Mouse (Mus musculus) embryo, embryonic 11 days (tissue): ENCODE results near the gene Crlf3.
"Not testable (repeated sequence)": the region's sequence is repeated elsewhere in the genome, so short reads cannot be mapped to it uniquely, and the experiment has no call there.

Experiments
- DNase-seq: peaks from one replicate; pipeline ENCODE4 v3.0.0-alpha.2; 2015

The Crlf3 gene

DNA sequence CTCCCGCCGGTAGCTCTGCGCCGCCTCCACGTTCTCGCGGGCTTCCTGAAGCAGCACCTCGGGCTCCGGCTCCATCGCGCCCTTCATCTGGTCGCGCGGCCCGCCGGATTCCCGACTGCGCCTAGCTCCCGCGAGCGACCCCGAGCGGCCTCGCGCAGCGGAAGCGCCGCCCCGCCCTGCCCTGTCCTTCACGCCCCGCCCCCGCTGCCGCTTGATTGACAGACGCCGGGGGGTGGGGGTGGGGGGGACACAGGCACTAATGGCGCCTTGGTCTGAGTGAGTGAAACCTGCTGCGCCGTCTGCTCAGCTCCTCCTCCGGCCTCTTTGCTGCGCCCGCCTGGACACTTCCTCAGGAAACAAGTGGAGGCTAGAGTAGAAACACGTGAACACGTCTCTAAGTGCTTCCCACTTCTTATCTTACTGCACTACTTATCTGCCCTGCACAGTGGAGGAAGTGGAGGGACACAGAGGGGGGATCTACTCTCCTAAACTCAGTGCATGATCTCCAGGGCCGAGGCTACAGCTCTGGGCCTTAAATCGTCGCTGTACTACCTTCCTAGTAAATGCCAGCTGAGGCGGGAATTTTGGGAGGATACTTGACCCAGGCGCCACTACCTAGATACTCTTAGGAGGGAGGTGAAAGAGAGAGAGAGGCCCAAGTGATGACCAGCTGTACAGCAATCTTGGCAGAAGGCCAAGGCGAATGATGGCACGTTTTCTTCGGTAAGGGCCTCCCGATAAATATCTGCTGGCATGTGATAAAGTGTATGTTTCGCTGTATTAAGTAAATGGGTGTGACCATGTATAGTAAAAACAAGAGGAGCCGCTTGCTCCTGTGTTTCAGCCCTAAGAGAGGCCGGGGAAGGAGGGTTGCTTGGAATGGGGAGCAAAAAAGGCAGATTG, at the start of gene Crlf3:
TSS of gene Crlf3 (minus strand) at position 166 of the 903 bp plus-strand sequence.
- peak; percentile 97 for DNase-seq

DNA sequence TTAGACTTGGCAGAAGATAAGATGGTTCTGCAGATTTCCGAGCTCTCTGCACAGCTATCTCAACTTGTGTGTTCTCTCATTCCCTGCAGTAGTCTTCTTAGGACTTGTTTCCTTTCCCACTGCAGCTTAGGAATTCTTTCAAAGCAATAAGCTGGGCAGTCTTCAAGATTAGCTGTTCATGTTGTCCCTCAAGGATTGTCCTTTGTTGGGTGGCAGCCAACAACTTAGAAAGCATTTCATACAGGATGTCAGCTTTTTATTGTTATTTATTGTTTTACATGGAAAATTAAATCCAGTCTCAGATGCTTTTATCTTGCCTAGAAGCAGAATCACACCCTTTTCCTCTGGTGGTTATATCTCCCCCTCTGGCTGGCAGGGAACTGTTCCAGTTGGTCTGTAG, 35.6 kb upstream of the Crlf3 start:
- no peak for DNase-seq

DNA sequence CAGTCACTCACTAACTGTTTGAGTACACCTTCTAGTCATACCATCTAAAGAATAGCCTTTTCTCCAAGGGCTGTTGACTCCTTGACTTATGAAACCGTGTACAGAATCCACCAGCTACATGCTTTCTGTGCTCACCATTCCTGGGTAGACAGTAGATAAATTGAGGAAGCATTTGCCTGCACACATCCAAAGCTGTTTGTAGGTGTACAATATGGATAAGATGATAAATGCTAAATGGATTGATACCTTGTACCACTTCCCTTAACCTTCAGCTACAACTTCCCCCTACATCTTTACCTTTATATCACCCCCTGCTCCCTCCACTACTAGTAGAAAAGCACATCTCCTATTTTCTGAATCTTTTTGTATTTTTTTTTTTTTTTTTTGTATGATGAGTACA, 23.6 kb upstream of the Crlf3 start:
- no peak for DNase-seq

DNA sequence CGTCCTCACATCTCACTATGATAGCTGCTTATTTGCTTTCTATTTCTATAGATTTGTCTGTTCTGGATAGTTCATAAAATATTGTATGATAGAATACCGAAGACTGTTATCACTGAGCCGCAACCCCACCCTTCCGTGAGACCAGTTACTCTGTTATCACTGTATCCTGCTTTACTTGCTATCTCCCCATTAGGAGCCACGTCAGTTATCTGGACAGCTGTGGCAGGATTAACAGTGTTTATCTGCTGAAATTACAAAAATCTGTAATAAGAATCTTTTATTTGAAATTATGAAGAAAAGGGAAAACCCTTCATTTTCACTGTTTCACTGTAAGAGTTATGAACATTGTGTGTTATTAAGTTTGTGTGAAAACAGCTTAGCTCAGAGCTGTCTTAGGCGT, 20.5 kb upstream of the Crlf3 start:
- no peak for DNase-seq

DNA sequence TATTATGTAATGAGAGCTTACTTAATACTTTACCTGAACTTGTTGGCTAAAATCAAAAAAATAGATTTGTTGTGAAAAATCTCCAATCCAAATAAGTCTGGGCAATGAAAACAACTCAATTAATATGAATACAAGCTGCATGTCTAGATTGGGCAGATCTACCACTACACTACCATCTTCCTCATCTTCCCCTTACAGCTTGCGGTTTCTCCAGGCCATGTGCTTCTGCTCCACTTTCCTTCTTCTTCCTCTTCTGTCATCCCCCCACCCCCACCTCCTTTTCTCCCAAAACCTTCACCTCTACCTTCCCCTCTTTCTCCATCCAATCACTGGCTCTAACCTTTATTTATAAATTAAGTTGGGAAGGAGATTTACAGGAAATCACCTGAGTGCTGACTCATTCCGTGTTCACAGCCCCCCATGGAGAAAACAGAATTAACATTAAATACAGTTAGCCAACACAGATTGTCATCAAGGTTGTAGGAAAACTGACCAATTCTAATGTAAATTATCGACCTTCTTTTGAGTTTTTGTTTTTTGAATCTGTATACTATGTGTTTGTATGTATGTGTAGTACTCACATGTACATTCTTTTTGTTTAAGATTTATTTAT, 17.8 kb upstream of the Crlf3 start:
- DNase-seq, result no peak

DNA sequence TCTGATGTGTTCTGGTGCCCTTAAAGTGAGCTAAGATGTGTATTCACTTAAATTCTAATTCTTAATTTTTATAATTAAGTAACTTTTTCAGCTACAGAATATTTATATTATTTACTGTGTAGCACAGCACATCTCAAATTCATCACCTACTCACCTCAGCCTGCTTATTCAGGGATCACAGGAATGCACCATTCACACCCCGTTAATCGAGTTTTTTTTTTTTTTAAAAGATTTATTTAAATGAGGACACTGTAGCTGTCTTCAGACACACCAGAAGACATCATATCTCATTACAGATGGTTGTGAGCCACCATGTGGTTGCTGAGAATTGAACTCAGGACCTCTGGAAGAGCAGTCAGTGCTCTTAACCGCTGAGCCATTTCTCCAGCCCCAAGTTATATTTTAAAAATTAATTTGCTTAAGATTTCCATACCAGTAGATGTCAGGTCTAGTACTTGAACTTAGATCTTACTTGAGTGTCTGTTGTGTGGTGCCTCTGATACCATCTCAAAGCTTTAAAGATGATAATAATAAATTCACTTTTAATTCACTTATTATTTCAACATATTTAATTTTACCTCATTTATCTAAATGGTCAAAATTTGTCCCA, 9.9 kb upstream of the Crlf3 start:
- no peak for DNase-seq

DNA sequence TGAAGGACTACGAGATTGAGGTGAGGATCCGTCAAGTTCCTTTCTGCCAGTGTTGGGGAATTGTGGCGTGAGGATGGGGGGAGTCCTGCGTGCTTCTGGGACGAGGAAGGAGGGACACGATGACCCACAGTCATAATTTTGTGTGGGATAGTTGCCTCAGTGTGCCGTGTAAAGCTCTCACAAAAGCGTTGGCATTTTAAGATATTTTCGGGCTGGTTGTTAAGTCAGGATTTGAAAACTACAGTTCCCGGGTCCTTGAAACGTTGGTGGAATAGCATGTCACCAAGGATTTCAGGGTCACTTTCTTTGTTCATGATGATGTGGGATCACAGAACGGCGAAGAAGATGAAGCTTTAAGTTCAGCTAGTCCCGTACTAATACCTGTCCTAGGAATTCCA, 9.0 kb upstream of the Crlf3 start:
- DNase-seq, result no peak

DNA sequence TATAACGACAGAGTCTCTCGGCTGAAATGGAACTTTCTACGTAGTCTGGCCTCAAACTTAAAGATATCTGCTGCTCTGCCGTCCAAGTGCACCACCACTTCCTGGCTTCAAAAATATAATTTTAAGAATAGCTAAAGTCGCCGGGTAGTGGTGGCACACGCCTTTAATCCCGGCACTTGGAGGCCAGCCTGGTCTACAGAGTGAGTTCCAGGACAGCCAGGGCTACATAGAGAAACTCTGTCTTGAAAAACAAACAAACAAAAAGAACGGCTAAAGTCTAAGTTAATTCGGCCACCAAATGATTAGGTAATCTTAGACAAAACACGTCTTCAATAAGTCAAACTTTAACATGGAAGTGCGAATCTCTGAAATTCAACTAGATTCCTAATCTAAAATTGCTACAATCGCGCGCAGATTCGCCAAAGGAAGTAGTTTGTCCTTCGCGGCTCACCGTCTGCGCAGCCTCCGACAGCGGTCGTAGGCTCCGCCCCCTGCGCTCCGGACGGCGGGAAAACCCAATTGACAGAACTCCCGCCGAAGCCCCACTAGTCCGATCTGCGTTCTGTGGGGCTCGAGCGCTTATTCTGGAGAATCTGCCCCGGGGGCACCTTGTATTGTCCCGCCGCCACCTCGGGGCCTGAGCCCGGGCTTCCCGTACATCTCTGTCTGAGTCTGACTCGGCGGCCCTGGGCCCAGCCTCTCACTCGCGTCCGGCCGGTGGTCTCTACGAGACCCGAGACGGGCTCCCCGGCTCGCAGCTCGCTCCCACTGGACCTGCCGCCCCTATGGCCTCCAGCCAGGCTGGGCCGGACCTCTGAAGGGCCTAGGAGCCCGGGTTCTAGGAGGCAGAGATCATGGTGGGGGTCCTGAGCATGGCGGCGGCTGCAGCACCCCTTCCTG, 8.4 kb upstream of the Crlf3 start, which contains the start of gene Atad5:
TSS of gene Atad5 (plus strand) at position 484 of the 900 bp plus-strand sequence.
- peak; percentile 94 for DNase-seq

DNA sequence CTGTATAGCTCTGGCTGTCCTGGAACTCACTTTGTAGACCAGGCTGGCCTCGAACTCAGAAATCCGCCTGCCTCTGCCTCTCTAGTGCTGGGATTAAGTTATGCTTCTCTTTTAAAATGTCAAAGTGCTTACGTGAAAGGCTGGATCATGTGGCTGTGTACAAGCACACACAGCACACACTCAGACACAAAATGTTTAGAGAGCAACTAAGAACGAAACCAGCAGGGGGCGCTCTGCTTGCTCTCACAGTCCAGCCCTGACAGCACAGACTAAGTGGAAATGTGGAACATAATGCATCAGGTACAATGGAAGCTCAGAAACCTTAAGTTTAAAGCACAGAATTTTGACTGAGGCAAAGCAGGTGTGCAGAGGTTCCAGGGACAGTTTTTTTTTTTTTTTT, 6.1 kb upstream of the Crlf3 start:
- peak; percentile 89 for DNase-seq

DNA sequence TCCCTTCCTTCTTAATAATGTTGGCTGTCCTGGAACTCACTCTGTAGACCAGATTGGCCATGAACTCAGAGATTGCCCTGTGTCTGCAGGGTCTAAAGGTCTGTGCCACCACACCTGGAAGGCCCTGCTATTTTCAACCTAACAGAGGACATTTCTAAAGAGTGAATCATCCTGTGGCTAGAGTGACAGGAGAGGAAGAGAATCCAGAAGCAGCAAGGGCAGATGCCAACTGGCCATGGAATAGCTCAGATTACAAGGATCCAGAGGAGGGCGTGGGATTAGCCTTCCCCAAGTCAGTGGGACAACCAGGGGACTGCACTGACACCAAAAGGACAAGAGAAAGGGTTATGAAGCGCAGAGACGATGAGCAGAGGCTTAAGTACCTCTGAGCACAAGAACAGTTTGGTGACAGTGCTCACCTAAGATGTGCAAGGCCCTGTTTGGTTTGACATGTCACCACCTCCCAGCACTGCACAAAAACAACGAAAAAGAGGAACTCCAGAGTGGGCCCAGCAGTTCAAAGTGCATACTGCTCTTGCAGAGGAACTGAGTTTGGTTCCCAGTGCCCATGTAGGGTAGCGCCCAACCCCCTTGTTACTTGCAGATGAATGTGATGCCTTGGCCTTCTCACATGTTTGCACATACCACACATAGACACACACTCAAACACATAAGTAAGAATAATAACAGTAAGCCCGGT, 4.7 kb upstream of the Crlf3 start:
- DNase-seq, result no peak

DNA sequence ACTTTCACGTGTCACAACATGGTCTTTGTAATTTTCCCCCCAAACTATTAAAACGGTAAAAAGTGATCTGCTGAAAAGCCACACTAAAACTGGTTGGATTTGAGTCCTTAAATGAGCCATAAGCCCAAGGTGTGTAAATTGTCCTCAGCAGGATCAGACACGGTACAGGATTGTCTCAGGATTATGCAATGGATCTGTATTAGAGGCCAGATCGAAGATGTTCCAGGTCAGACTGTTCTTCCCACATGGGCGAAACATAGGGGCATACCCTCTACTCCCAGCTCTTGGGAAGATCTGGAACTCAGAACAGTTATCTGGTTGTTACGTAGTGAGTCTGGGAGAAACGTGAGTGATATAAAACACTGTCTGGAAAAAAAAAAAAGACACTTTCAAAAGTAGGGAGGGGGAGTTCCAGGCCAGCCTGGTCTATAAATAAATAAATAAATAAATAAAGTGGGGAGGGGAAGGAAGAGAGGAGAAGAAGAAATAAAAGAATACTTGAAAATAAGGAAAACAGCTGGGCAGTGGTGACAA, 1.1 kb upstream of the Crlf3 start:
- DNase-seq, result no peak

DNA sequence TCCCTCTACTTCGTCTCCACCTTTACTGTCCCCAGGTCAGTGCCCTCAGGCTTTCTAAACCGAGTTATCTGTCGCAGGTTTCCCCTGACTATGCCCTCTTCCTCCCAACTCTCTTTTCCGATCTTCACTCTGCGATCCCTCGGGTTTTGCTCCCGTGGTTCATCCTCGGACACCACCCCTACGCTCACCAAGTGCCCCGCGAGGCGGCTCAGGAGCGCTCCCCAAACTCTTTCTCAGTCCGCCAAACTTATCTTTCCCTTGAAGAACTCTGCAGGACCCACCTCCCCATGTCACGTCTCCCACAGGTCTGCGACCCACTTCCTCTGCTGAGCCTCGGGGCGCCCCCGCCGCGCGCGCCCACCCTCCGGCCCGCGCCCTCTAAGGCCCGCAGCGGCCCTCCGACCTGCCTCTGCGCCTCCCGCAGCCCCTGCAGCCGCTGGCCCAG, 388 bp downstream of the Crlf3 start:
- no peak for DNase-seq

DNA sequence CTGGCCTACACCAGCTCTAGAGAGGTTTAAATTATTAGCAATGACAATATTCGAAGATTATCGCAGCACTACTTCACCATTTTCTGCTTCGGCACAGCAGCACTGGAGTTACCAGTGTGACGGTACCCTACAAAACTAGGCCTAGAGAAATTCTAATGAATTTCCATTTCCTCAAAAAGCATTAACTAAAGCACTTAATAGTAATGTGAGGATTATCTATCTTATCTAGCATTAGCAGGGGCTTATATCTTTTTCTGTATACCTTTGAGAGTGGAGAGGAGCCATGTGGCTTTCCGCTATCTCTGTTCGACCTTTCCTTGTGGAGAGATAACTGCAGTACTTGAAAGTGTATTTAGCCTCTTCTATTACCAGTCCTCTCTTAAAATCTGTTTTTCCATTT, 1.0 kb downstream of the Crlf3 start:
- no peak for DNase-seq

DNA sequence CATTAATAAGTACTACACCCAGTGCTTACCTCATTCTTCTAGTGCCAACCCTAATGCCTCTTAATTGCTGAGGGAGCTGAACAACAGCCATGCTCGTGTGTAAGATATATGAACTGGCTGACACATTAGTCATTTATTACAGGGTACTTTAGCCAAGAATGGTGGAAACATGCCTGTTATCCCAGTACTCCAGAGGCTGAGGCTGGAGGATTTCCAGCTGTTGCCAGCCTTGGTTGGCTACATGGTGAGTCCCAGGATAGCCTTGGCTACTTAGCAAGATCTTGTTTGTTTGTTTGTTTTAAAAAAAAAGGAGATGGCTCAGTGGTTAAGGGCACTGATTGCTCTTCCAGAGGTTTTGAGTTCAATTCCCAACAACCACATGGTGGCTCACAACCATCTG, 2.0 kb downstream of the Crlf3 start:
- no peak for DNase-seq

DNA sequence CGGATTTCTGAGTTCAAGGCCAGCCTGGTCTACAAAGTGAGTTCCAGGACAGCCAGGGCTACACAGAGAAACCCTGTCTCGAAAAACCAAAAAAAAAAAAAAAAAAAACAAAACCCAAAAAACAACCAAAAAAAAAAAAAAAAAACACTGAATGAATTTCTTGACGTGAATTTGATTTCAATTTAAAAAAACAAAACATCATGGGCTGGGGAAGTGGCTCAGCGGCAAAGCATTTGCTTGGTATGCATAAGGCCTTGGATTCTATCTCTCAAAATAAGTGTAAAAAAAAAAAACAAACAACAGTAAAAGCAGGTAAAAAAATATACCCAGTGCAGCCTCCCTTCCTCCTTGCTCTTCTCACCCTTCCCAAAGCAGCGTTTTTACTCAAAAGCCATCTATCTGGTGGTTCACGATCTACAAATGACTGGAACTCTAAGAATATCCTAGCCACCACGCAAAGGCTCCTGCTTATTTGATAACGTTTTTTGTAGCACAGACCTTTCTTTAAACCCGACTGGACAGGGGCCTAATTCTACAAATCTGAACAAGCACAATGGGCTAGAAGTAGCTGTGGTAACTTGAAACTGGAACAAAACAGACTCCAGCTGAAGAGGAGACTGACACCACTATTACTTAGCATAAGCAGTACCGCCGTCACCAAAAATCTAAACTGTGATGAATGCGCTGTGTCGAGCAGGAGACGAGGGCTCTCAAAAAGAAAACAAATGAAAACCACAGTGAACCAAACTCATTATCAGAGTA, 2.8 kb downstream of the Crlf3 start:
- DNase-seq, result no peak

DNA sequence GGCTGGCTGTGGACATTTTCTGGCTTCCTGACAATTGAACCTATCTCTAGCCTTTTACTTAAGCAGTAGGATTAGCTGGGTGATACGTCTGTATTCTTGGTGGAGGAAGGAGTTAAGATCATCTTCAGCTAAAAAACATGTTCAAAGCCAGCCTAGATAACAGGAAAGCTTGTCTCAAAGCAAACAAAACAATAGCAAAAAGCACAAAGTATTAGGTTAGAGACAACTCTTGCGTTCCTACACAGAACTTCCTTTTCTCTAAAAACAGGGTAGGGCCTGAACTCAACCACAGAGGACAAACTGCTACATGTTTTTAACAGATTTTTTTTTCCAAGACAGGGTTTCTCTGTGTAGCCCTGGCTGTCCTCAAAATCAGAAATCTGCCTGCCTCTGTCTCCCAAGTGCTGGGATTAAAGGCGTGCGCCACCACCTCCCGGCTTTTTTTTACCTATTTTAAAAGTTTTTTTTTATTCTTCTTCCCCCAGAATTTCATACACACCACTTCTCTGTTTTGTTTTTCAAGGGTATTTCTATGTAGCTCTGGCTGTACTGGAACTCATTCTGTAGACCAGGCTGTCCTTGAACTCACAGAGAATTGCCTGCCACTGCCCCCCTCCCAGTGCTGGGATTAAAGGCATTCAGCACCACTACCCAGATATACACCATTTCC, 5.0 kb downstream of the Crlf3 start:
- no peak for DNase-seq

DNA sequence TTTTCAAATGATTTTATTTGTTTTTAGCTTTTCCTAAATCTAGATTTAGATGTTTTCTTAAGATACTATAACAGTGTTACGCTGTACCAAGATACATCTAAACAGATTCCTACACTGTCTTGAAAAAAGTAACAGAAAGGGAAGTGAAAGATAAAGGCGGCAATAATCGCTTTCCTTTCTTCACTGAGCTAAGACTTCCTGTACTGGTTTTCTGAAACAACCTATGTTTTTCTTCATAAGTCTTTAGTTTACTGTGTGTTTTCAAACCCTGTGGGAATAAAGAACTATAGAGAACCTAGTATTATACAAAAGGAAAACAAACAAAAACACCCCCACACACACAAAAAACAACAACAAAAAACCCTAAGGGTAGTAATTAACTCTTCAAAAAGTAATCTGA, 8.4 kb downstream of the Crlf3 start:
- no peak for DNase-seq

DNA sequence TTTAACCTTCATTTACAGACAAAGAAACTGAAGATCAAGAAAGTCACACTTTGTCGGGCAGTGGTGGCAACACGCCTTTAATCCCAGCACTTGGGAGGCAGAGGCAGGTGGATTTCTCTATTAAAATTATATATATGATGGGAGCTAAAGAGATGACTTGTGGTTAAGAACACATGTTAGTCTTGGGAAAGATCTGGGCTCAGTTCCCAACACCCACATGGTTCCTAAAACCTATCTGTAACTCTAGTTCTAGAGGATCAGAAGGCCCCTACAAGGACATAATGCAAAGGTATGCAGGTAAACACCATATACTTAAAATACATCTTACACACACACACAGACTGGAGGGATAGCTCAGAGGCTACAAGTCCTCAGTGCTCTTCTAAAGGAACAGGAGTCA, 9.8 kb downstream of the Crlf3 start:
- no peak for DNase-seq

DNA sequence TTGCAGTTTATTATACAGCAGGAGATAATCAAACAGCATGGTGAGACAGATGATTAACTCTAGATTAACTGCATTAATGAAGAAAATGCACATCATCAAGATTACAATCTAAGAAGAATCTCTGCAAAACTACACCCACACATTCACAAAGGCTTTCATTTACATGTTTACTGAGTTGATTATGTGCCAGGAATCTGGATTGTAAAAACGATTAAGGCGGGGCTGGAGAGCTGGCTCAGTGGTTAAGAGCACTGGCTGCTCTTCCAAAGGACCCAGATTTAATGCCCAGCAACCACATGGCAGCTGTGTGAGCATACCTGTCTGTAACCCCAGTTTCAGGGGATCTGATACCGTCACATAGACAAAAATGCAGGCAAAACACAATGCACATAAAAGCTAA, 11.0 kb downstream of the Crlf3 start:
- no peak for DNase-seq

DNA sequence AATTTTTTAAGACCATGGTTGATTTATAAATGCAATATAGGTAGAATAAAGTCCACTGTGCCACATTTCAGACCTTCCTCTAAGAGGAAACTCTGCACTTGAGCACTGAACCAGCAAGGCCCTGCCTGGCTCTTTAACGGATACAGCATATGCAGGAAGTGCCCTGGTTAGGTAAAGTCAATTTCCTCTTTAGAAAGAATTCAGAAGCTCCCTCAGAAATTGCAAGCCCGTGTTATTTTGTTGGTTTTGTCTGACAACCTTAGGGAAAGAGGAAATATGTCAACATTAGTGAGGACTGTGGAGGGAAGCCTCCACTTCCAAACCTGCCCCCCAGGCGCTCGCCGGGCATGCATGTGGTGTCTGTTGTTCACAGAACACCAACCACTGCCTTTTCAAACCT, 13.2 kb downstream of the Crlf3 start:
- DNase-seq, result no peak

DNA sequence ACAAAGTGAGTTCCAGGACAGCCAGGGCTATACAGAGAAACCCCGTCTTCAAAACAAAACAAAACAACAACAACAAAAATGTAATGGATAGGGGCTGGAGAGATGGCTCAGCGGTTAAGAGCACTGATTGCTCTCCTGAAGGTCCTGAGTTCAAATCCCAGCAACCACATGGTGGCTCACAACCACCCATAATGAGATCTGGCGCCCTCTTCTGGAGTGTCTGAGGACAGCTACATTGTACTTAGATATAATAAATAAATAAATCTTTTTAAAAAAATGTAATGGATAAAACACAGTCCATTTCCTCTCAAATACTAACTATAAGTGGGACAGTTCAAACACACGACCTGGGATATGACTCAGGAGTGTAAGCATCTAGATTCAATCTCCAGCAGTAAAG, 14.4 kb downstream of the Crlf3 start:
- DNase-seq, result not testable (repeated sequence)
